Mouse (Mus musculus) left cerebral cortex, adult 2 months (tissue): Measurements from ENCODE around the gene Pabpn1l. TPM values are rescaled to one million over a fixed set of nuclear protein-coding genes. Genes with fewer than 3 reads are reported as not detected.
A peak's percentile ranks its signal among the peaks of the same experiment; 100 is the strongest.

Experiments used
- DNase-seq, 2 experiments: peaks; one replicate each; pipeline ENCODE4 v3.0.0; 2021 to 2022; ENCODE audit warnings: low spot score in 2 of 2, mixed read lengths in 1 of 2; ENCODE audit errors: extremely low spot score in 1 of 2
- H3K27ac ChIP-seq: fragments of 200-600 bp; 2 replicates; pipeline ENCODE4 v1.8.1; 2022
- H3K4me3 ChIP-seq: fragments of 200-600 bp; 2 replicates; pipeline ENCODE4 v1.8.1; 2022
- CTCF ChIP-seq: fragments of 200-600 bp; IDR thresholded peaks from 2 replicates; pipeline ENCODE4 v1.8.1; 2022; ENCODE audit warnings: antibody characterized with exemption, mild to moderate bottlenecking, moderate library complexity
- intact Hi-C: fragments of 180-260 bp; cut with DNase I; formaldehyde crosslinking; loops from one replicate; pipeline ENCODE4 v1.15.1; 2025
- total RNA-seq, 2 experiments: library from RNA; stranded (reverse); gene quantifications; 2 replicates each; pipeline ENCODE4 v1.2.3; 2021

Pabpn1l gene
- total RNA-seq, 2 experiments from 2014 or later: not detected

GRCm38 (mm10) chr8:122610612-122611277, 11.8 kb downstream of the Pabpn1l start:
- Histone ChIP-seq H3K4me3 (peak overlapping the region; percentile 72), H3K27ac (peak overlapping the region; percentile 82)
- DNase-seq: no peak
- no peak for TF ChIP-seq CTCF
- intact Hi-C loops: loop anchor here (2.0 to 5.0 kb wide), 3 partner anchors 34 to 110 kb away; partner anchors contain the start of genes Aprt and Cdt1

- no peak overlapping the region for H3K4me3 ChIP-seq
- intact Hi-C loops: loop anchor here (2.0 to 5.0 kb wide), 3 partner anchors 33 to 109 kb away; partner anchors contain the start of genes Aprt and Cdt1
Observed at GRCm38 (mm10) chr8:122610209-122610608, 12.3 kb downstream of the Pabpn1l start.

GRCm38 (mm10) chr8:122606810-122607209, 15.7 kb downstream of the Pabpn1l start:
- Histone ChIP-seq H3K27ac (no peak overlapping the region), H3K4me3 (no peak overlapping the region)
- no peak for DNase-seq
- TF ChIP-seq CTCF: no peak
- intact Hi-C loops: loop anchor here (5.0 kb wide), 1 partner anchor 460 kb away; no protein-coding TSS in a partner anchor

More at GRCm38 (mm10) chr8:122610209-122610608, 12.3 kb downstream of the Pabpn1l start:
- TF ChIP-seq CTCF: no peak; the same call in 1 of the 2 replicates
- no peak for DNase-seq
- H3K27ac ChIP-seq: no peak overlapping the region

GRCm38 (mm10) chr8:122605367-122605766, 17.2 kb downstream of the Pabpn1l start:
- DNase-seq: no peak
- intact Hi-C loops: loop anchor here (5.0 kb wide), 1 partner anchor 462 kb away; no protein-coding TSS in a partner anchor
- no peak for TF ChIP-seq CTCF
- Histone ChIP-seq H3K27ac (no peak overlapping the region), H3K4me3 (no peak overlapping the region)

GRCm38 (mm10) chr8:122604640-122605039, 17.9 kb downstream of the Pabpn1l start:
- no peak for DNase-seq
- H3K27ac ChIP-seq: no peak overlapping the region
- intact Hi-C loops: loop anchor here (5.0 kb wide), 1 partner anchor 463 kb away; no protein-coding TSS in a partner anchor
- no peak overlapping the region for H3K4me3 ChIP-seq
- TF ChIP-seq CTCF: no peak

GRCm38 (mm10) chr8:122600666-122601065, 21.9 kb downstream of the Pabpn1l start:
- intact Hi-C loops: no loop called here
- no peak overlapping the region for H3K27ac ChIP-seq
- no peak overlapping the region for H3K4me3 ChIP-seq
- no peak for DNase-seq
- no peak for TF ChIP-seq CTCF

GRCm38 (mm10) chr8:122596031-122596430, 26.5 kb downstream of the Pabpn1l start:
- intact Hi-C loops: no loop called here
- no peak for DNase-seq
- Histone ChIP-seq H3K4me3 (no peak overlapping the region), H3K27ac (no peak overlapping the region)
- TF ChIP-seq CTCF: no peak

GRCm38 (mm10) chr8:122593783-122594507, 28.6 kb downstream of the Pabpn1l start:
- intact Hi-C loops: no loop called here
- no peak for DNase-seq
- no peak overlapping the region for H3K27ac ChIP-seq
- no peak overlapping the region for H3K4me3 ChIP-seq
- no peak for TF ChIP-seq CTCF

- no peak for DNase-seq
- H3K27ac ChIP-seq: no peak overlapping the region
- TF ChIP-seq CTCF: no peak
- intact Hi-C loops: no loop called here
- H3K4me3 ChIP-seq: no peak overlapping the region
Observed at GRCm38 (mm10) chr8:122593240-122593639, 29.3 kb downstream of the Pabpn1l start.

GRCm38 (mm10) chr8:122586749-122587148, 35.8 kb downstream of the Pabpn1l start:
- intact Hi-C loops: no loop called here

GRCm38 (mm10) chr8:122586171-122586570, 36.4 kb downstream of the Pabpn1l start:
- no peak overlapping the region for H3K4me3 ChIP-seq
- intact Hi-C loops: no loop called here
- no peak for TF ChIP-seq CTCF

More at GRCm38 (mm10) chr8:122586749-122587148, 35.8 kb downstream of the Pabpn1l start:
- Histone ChIP-seq H3K27ac (no peak overlapping the region), H3K4me3 (no peak overlapping the region)
- no peak for TF ChIP-seq CTCF
- no peak for DNase-seq

GRCm38 (mm10) chr8:122585411-122585891, 37.1 kb downstream of the Pabpn1l start:
- H3K4me3 ChIP-seq: no peak overlapping the region
- DNase-seq: no peak
- TF ChIP-seq CTCF: no peak
- intact Hi-C loops: no loop called here
- H3K27ac ChIP-seq: no peak overlapping the region

More at GRCm38 (mm10) chr8:122586171-122586570, 36.4 kb downstream of the Pabpn1l start:
- H3K27ac ChIP-seq: no peak overlapping the region
- no peak for DNase-seq
